Mouse (Mus musculus): Measurements from ENCODE around the gene C5ar2.
"Not testable (repeated sequence)": the region's sequence is repeated elsewhere in the genome, so short reads cannot be mapped to it uniquely, and the experiment has no call there.

C5ar2 gene

GRCm38 (mm10) chr7:16257830-16258229 is 13.9 kb upstream of the C5ar2 start:
- DNase-seq (ENCODE audit: extremely low spot score, low read depth, low spot score) = no peak

- not testable (repeated sequence) for DNase-seq (ENCODE audit: extremely low spot score, low read depth, low spot score)
Measured at GRCm38 (mm10) chr7:16255963-16256362, 12.0 kb upstream of the C5ar2 start.

- DNase-seq (ENCODE audit: extremely low spot score, low read depth, low spot score) = no peak
Measured at GRCm38 (mm10) chr7:16254195-16254594, 10.2 kb upstream of the C5ar2 start.

GRCm38 (mm10) chr7:16250687-16251086 is 6.7 kb upstream of the C5ar2 start:
- DNase-seq (ENCODE audit: extremely low spot score, low read depth, low spot score) = no peak

- DNase-seq (ENCODE audit: extremely low spot score, low read depth, low spot score) = no peak
Measured at GRCm38 (mm10) chr7:16245958-16246357, 2.0 kb upstream of the C5ar2 start.

GRCm38 (mm10) chr7:16242198-16242597 is 1.8 kb downstream of the C5ar2 start:
- DNase-seq (ENCODE audit: extremely low spot score, low read depth, low spot score) = no peak

GRCm38 (mm10) chr7:16241787-16242186 is 2.2 kb downstream of the C5ar2 start:
- DNase-seq (ENCODE audit: extremely low spot score, low read depth, low spot score) = no peak

GRCm38 (mm10) chr7:16240978-16241303 is 3.0 kb downstream of the C5ar2 start:
- no peak for DNase-seq (ENCODE audit: extremely low spot score, low read depth, low spot score)

GRCm38 (mm10) chr7:16240281-16240977 is 3.5 kb downstream of the C5ar2 start:
- no peak for DNase-seq (ENCODE audit: extremely low spot score, low read depth, low spot score)

GRCm38 (mm10) chr7:16239554-16239997 is 4.4 kb downstream of the C5ar2 start:
- no peak for DNase-seq (ENCODE audit: extremely low spot score, low read depth, low spot score)

- peak; percentile 76 for DNase-seq (ENCODE audit: extremely low spot score, low read depth, low spot score)
Measured at GRCm38 (mm10) chr7:16229869-16230268, 14.1 kb downstream of the C5ar2 start.

GRCm38 (mm10) chr7:16221582-16222272 is 22.2 kb downstream of the C5ar2 start, which contains the start of gene Dhx34:
Gene Dhx34, minus strand, starts transcription at chr7:16222037.
- DNase-seq (ENCODE audit: extremely low spot score, low read depth, low spot score) = peak; percentile 97

- DNase-seq (ENCODE audit: extremely low spot score, low read depth, low spot score) = no peak
Measured at GRCm38 (mm10) chr7:16213986-16214385, 30.0 kb downstream of the C5ar2 start.

- DNase-seq (ENCODE audit: extremely low spot score, low read depth, low spot score) = no peak
Measured at GRCm38 (mm10) chr7:16213196-16213595, 30.8 kb downstream of the C5ar2 start.

- DNase-seq (ENCODE audit: extremely low spot score, low read depth, low spot score) = no peak
Measured at GRCm38 (mm10) chr7:16210862-16211365, 33.0 kb downstream of the C5ar2 start.

GRCm38 (mm10) chr7:16208781-16209665 is 34.9 kb downstream of the C5ar2 start:
- no peak for DNase-seq (ENCODE audit: extremely low spot score, low read depth, low spot score)

GRCm38 (mm10) chr7:16207496-16207895 is 36.5 kb downstream of the C5ar2 start:
- no peak for DNase-seq (ENCODE audit: extremely low spot score, low read depth, low spot score)

- no peak for DNase-seq (ENCODE audit: extremely low spot score, low read depth, low spot score)
Measured at GRCm38 (mm10) chr7:16207076-16207475, 36.9 kb downstream of the C5ar2 start.

GRCm38 (mm10) chr7:16204791-16205190 is 39.2 kb downstream of the C5ar2 start:
- no peak for DNase-seq (ENCODE audit: extremely low spot score, low read depth, low spot score)

GRCm38 (mm10) chr7:16203505-16203903 is 40.5 kb downstream of the C5ar2 start:
- DNase-seq (ENCODE audit: extremely low spot score, low read depth, low spot score) = no peak

- DNase-seq (ENCODE audit: extremely low spot score, low read depth, low spot score) = no peak
Measured at GRCm38 (mm10) chr7:16202756-16203504, 41.0 kb downstream of the C5ar2 start.
